Mouse (Mus musculus): ENCODE measurements around the gene Fn3krp.

Fn3krp gene

GRCm38 (mm10) chr11:121420830-121421552 lies at the start of gene Fn3krp:
Fn3krp (plus strand) TSS chr11:121421401.
- peak; percentile 97 for DNase-seq (ENCODE audit: low spot score)

DNA sequence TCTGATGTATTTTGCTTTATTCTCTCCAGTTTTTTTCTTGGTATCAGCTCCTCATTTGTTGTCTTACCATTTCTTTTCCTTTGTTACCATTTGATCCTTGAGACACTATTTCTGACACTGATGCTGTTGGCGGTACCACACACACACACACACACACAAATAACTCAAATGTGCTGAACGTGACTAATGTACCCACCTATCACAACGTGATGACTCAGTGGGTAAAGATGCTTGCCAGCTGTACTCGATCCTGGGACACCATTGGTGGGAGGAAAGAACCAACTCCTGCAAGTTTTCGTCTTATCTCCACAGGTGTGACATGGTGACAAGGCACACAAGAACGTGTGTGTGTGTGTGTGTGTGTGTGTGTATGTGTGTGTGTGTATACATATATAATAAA lies 47.9 kb upstream of the Fn3krp start:
- no peak for DNase-seq (ENCODE audit: low spot score)

- no peak for DNase-seq (ENCODE audit: low spot score)
Observed at GRCm38 (mm10) chr11:121378644-121379043, 42.6 kb upstream of the Fn3krp start.

DNA sequence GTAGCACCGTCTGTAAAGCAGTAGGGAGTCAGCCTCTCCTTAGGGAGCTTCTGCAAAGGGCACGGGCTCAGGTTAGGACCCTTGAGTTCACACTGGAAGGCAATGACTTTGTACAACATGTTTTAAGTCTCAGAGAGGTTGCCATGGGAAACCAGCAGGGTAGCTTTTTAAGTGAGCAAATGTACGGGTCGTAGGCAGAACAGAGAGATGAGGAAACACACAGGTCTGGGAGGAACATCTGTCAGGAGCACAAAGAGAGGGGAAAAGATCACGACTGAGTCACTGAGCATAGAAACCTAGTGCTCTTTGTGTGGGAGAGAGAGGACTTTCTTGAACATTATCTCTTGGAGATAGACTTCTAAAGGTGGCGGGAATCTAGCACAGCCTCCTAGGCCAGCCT lies 40.9 kb upstream of the Fn3krp start:
- DNase-seq (ENCODE audit: low spot score): no peak

- DNase-seq (ENCODE audit: low spot score): peak; percentile 83
Observed at GRCm38 (mm10) chr11:121387750-121388553, 33.2 kb upstream of the Fn3krp start, which contains the start of gene Rab40b. Rab40b (minus strand) TSS chr11:121388251.

GRCm38 (mm10) chr11:121388554-121388945 lies 32.7 kb upstream of the Fn3krp start:
- DNase-seq (ENCODE audit: low spot score): no peak

DNA sequence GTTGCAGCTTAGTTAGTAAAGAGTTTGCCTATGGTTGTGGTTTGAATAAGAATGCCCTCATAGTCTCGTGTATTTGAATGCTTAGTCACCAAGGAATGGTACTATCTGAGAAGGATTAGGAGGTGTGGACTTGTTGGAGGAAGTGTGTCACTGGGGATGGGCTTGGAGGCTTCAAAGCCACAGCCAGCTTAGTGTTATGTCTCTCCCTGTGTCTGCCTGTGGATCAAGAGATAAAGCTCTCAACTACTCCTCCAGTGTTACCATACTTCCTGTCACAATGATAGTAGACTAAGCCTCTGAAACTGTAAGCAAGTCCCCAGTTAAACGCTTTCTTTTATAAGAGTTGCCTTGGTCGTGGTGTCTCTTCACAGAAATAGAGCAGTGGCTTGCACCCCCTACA lies 30.4 kb upstream of the Fn3krp start:
- DNase-seq (ENCODE audit: low spot score): no peak

GRCm38 (mm10) chr11:121392405-121392804 lies 28.8 kb upstream of the Fn3krp start:
- no peak for DNase-seq (ENCODE audit: low spot score)

- no peak for DNase-seq (ENCODE audit: low spot score)
Observed at GRCm38 (mm10) chr11:121407366-121408155, 13.6 kb upstream of the Fn3krp start.

DNA sequence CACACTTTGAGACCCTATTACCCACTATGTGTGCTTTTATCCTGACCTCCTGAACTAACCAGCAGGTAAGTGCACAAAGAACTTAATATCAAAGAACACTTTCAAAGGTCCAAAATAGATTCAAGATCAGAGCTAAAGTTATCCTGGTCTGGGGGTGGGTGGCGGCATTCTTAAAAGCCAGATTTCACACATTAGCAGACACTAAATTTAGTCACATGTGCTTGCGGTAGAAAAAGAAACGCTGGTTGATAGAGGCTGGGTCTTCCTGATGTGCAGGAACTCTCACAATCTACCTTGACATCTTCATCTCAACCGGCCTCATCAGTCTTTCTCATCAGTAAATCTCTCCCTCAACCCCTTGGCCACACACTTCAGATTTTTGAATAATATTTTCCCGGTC lies 6.4 kb upstream of the Fn3krp start:
- DNase-seq (ENCODE audit: low spot score): no peak

DNA sequence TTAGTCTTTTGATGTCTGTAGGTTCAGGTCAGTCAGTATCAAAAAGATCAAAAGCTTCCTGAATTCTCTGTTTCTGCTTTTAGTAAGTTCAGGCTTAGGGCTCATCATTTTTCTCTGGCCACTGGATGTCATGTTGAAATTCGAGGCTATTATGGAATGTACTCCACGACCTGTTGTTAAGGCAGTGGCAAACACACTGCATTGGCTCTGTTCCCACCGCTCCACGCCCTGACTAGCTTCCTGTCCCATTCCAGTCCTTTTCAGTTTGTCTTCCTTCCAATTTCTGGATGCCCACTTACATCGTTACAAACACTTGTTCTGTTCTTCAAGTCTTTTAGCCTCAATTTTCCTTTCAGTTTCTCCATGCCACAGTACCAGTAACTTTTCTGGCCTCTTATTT lies 5.8 kb upstream of the Fn3krp start:
- DNase-seq (ENCODE audit: low spot score): no peak

DNA sequence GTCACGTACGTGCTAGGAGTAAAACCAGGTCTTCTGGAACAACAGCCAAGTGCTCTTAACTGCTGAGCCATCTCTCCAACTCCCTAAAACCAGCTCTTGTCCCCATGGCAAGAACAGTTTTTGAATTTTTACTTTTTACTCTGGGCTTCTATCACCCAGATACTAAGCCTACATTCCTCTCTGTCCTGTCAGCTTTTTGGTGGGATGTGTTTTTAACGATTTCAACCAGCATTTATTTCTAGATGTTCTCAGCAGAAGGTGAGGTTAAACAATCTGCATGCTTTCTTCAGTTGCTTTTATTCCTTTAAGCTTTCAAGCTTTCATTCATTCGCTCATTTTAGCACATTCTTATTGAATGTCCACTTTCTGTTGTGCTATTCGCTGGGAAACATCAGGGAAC lies 3.2 kb upstream of the Fn3krp start:
- DNase-seq (ENCODE audit: low spot score): no peak

DNA sequence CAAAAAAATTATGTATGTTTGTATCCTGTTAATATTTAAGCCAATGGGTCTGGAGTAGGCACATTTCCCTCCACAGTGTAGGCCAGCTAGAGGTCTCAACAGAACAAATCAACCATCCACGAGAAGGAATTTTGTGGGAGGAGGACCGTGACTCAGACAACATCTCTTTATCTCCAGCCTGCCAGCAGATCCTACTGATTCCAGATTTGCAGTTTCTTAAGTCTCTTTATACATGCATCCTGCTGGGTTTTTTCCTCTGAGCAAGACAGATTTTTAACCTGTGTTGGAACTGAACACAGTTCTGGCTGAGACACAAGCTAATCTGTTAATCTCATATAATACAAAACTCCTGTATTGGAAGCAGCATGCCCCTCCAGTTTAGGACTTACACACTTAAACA lies 2.3 kb upstream of the Fn3krp start:
- no peak for DNase-seq (ENCODE audit: low spot score)

- DNase-seq (ENCODE audit: low spot score): no peak
Observed at GRCm38 (mm10) chr11:121420379-121420778, 822 bp upstream of the Fn3krp start.

GRCm38 (mm10) chr11:121421553-121422173 lies 462 bp downstream of the Fn3krp start:
- DNase-seq (ENCODE audit: low spot score): no peak

DNA sequence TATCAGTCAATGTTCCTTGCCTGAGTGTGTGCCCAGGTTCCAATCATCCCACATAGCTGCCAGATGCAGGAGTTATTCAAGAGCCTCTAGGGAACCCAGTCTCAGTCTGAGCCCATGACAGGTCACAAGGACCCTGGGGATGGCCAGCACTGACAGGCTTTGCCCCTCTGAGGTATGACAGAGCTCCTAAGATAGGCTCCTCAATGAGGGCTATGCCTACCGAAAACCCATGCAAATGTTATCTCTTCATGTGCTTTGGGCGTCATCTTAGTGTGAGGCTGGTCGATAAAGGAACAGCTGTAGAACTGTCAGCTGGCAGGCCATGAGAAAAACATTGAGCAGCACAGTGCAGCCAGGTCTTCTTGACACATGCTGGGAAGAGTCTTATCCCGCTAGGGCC lies 12.2 kb downstream of the Fn3krp start:
- no peak for DNase-seq (ENCODE audit: low spot score)

DNA sequence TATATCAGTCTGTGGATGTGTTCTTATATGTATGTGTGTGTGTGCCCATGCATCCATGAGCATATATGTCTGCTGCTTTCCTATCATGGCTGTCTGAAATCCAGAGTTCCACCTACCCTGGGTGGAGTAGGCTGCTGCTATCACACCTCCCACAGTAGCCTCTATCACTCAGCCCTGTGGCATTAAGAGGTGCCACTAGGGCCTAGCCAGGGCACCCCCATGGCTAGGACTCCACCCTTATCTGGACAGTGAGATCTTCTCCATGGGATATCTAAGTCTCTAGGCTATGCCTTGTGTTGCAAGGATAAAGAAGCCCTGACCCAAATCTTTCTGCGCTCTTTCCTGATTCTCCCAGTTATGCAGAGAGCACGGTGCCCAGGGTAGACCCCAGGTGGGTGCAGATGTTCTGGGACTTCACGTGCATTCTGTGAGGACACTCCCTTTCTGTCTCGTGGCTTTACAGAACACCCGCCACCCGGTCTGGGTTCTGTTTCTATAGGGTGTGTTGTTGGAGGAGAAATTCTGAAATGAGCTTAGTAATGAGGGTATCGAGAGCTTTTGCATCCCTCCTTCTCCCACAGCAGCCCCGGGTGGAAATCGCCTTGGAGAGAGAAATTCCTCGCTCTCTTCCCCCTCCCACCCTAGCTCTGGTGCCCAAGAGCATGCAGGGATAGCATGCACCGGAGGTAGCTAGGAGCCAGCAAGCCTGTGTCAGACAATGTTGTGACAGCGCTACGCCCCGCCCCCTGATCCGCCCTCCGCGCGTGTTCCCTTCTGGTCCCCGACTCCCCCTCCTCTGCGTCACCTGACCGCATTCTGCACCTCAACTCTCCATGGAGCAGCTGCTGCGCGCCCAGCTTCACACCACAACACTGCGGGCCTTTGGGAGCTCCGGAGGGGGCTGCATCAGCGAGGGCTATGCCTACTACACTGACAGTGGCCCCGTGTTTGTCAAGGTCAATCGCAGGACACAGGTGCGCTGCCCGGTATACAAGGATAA lies 13.3 kb downstream of the Fn3krp start, which contains the start of gene Fn3k:
Gene Fn3k, plus strand, starts transcription at position 758 of the 1,000 bp plus-strand sequence.
- DNase-seq (ENCODE audit: low spot score): peak; percentile 61

DNA sequence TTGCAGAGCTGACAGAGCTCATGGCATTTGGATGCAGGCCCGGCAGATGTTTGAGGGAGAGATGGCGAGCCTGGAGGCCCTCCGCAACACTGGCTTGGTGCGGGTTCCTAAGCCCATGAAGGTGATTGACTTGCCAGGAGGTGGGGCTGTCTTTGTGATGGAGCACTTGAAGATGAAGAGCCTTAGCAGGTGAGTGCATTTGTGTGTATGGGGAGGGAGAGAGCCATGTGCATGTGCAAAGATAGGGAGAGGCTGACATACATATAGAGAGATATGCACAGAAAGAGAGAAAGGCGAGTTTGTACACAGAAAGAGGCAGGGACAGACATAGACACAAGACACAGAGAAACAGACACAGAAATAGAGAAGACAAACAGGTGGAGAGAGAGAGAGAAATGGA lies 16.0 kb downstream of the Fn3krp start:
- DNase-seq (ENCODE audit: low spot score): no peak

DNA sequence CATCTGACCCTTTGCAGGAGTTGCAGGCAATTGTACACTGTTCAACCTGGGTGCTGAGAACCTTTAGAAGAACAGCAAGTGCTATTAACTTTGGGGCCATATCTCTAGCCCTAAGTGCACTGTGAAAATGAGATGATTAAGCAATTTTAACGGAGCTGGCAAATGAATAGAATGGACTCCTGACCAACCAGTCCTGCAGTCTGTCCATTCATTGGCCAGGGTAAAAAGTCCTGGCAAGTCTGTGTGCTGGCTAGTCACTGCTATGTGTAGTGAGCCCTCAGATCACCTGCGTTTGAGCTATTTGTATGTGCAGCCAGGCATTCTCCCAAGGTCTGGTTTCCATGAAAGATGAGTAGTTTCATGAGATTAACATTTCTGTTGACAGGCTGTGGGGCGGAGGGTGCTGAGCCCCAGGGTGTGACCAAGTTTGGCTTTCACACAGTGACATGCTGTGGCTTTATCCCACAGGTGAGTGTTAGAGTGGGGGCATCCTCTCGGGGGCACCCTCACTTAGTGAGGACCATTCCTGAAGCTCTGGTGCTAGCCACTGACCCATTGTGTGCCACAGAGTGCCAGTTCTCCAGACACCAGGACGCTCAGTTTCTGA lies 18.6 kb downstream of the Fn3krp start:
- no peak for DNase-seq (ENCODE audit: low spot score)

DNA sequence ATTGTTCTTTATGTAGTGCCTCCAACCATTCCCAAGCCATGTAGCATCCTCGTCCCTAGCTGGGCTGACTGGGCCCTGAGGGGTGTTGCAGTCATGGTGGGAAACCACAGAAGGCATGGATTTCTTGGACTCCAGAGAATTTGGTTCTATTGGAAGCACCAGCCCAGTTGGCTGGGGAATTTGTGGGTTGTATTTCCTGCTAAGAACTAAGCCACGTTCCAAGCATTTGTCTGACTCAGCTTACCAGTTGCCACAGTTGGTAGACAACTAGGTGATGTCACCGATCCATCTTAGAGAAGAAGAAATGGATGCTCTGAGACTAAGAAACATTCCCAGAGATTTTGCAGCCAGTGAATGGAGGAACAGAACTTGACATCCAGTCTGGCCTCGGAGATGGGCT lies 20.5 kb downstream of the Fn3krp start:
- DNase-seq (ENCODE audit: low spot score): no peak
